Mouse (Mus musculus): ENCODE measurements around the gene Litaf.

Gene Litaf

DNA sequence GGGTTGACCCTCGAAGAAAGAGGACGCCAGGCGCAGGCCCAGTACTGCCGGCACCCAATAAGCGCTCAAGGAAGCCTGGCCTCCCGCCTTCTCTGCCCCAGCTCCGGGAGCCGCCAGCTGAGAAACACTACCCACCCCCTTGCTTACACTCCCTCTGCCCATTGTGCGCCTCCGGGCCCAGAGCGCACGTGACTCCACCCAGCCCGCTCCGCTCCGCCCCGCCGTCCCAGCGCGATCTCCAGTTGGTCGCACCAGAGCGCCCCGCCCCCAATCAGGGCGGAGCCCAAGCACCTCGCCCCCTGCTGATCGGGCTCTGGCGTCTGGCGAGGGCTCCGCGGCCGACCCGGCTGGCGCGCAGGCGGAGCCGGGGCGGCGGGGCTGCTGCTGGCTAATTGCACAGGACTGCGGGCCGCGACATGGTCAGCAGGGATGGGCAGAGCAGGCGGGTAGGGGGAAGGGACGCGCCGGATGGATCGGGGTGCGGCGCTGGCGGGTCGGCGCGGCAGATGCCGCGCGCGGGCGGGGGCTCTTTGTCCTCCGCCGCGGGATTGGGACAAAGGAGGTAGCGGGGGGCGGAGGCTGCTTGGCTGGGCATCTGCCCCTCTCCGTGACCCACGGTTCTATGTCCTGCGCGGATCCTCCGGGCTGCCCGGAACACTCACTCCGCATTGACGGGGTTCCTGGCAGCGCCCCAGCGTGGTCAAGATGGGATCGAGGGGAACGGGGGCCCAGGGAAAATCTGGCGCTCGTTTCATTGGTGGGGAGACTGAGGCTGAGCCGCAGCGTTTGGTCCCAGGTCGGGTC is at the start of gene Litaf:
Gene Litaf, minus strand, starts transcription at position 129 of the 804 bp plus-strand sequence.
- DNase-seq (ENCODE audit: low spot score): peak; percentile 83

GRCm38 (mm10) chr16:11109198-11109740 is 43.3 kb upstream of the Litaf start:
- no peak for DNase-seq (ENCODE audit: low spot score)

DNA sequence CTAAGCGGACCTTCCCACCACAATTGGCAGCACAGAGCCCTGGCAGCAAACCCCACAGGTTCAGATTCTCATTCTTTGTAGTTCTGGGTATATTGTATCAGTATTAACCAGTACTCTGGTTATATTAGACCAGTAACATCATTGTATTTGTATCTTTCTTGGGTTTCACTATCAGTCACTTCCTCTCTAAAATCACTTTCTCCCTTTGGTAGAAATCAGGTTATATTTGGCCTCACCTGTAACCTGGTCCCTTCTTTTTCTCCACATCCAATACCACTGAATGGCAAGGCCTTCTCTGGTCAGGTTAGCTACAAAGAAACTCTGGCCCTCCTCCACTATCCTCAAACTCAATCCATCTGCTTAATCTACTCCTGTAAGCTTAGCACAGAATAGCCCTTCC is 38.9 kb upstream of the Litaf start:
- no peak for DNase-seq (ENCODE audit: low spot score)

GRCm38 (mm10) chr16:11097301-11097700 is 31.3 kb upstream of the Litaf start:
- no peak for DNase-seq (ENCODE audit: low spot score)

GRCm38 (mm10) chr16:11093717-11094386 is 27.9 kb upstream of the Litaf start:
- DNase-seq (ENCODE audit: low spot score): no peak

DNA sequence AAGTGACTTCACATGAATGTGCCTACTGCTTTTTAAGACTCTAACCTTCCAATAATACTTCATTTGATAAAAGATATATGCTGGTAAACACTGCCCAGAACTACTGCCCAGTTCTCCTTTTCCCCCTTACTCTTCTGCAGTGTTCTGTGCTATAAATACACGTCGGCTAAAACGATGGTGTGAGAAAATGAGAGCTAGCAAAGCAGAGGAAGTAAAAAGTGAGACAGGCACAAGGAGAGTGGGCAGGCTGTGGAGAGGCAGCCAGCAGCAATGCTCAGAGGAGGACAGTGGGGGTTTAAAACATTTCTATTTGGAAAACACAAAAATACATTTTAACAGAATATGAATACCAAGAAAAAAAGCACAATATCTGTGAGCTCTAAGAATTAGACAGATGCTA is 26.6 kb upstream of the Litaf start:
- DNase-seq (ENCODE audit: low spot score): no peak

DNA sequence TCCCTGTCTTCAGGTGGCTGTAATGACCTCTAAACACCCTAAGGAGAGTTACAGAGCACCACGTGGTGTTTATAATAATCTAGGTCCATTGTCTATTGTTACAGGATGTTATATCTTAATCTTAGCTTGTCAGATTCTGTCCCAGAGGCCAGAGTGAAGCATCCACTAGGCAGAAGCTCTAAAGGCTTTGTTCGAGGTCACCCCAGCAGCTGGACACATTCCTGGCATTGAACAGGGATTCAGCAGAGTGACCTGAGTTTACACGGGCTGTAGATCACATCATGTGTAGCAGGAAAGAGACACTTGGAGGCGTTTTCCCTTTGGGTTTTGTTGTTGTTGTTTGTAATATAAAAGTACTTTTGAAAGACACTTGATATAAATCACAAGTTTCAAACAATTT is 26.1 kb upstream of the Litaf start:
- DNase-seq (ENCODE audit: low spot score): no peak

- DNase-seq (ENCODE audit: low spot score): no peak
Observed at GRCm38 (mm10) chr16:11090836-11091570, 25.0 kb upstream of the Litaf start.

GRCm38 (mm10) chr16:11086856-11087588 is 21.1 kb upstream of the Litaf start:
- no peak for DNase-seq (ENCODE audit: low spot score)

- DNase-seq (ENCODE audit: low spot score): no peak
Observed at GRCm38 (mm10) chr16:11086299-11086698, 20.3 kb upstream of the Litaf start.

GRCm38 (mm10) chr16:11084181-11084580 is 18.2 kb upstream of the Litaf start:
- no peak for DNase-seq (ENCODE audit: low spot score)

DNA sequence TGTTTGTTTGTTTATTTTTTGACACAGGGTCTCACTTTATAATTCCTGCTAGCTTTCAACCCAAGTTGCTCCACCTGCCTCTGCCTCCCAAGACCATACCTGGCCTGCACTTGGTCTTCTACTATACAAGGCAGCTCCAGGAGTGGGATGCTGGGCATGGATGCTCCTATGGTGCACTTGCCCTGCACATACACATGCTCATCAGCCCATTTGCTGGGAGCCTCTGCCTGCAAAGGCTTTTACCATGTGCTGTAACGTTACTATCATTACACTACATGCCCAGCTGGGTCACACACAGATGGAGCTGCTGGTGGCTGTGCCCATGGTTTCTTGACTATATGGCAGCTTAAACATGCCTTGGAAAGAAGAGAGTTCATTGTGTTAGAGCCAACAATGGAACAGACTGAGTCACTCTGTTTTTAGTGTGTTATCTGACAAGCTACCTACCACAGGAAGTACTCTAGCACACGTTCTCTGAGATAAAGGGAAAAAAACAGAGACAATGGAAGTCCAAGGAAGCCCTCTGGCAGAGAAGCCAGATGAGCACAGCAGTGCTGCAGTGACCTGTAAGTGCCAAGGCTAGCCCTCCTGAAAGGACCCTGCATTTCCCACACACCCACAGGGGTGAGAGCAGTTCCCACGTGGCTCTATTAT is 12.4 kb upstream of the Litaf start:
- DNase-seq (ENCODE audit: low spot score): no peak

DNA sequence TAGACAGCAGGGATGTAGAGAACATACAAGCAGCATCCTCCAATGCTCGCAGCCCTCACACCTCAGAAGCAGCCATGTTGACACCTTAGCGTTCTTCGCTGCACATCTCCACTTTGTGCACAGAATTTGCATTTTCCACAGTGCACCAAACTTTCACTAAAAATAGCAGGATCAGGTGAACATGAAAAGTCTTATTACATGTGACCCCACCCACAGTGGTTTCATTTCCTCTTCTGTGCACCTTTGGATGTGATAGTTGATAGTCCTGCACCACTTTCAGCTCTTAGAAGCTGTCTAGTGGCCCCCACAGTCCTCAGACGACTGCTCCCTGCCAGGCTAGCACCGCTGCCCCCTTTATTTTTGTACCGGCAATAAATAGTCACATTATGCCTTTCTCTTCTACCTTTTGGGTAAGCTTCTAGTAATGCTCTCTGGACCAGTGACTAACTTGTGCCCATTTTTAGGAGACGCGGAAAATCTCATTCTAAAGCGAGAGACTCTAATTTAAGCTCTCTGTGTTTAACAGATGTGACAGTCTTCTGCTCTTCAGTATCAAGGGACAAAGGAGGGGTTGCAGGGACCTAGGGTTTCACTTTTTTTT is 11.7 kb upstream of the Litaf start:
- no peak for DNase-seq (ENCODE audit: low spot score)

GRCm38 (mm10) chr16:11073060-11073459 is 7.1 kb upstream of the Litaf start:
- DNase-seq (ENCODE audit: low spot score): no peak

DNA sequence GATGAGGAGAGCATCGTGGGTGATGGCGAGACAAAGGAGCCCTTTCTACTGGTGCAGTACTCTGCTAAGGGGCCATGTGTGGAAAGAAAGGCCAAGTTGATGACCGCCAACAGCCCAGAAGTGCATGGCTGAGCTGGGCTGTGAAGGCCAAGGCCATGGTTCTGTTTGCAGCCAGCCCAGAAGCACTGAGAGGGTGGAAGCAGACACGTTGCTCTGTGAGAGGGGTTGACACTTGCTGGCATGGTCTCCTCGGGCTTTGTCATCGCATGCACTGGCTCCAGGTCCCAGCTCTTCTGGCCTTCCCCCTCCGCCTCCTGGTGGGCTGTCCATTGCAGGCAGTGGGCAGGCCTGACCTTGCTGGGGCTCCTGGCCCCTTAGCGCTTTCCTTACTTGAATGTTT is 6.5 kb upstream of the Litaf start:
- no peak for DNase-seq (ENCODE audit: low spot score)

- no peak for DNase-seq (ENCODE audit: low spot score)
Observed at GRCm38 (mm10) chr16:11071887-11072286, 5.9 kb upstream of the Litaf start.

- DNase-seq (ENCODE audit: low spot score): no peak
Observed at GRCm38 (mm10) chr16:11071176-11071575, 5.2 kb upstream of the Litaf start.

GRCm38 (mm10) chr16:11069710-11070420 is 3.9 kb upstream of the Litaf start:
- DNase-seq (ENCODE audit: low spot score): no peak

DNA sequence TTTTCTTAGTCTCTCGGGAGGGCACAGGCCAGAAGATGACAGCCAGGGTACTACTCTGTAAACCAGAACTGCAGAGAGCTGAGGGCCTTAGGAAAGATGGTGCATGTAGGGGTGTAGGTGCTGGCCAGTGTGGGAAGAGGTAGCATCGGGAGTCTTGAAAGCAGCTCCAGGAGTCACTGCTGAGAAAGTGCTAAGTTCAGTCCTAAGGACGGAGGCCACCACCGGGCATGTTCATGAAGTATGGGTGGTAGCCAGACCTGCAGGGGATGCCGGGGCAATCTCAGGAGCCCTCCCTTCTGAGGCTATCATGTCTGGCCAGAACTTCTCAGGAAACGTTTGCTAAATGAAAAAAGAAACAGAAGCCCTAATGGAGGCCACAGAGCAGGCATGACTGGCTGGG is 3.3 kb upstream of the Litaf start:
- DNase-seq (ENCODE audit: low spot score): no peak

DNA sequence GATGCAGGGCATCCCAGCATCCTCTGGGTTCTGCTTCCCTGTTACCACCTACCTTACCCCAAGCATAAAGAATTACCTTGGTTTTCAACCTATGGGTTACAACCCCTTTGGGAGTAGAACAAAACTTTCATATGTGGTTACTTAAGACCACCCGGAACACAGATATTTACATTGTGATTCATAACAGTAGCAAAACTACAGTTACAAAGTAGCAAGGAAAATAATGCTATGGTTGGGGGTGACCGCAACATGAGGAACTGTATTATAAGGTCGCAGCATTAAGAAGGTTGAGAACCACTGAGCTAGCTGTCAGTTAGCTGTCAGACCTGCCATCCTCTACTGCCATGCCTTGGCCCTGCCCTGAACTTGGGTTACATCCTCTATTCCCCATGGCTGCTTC is 2.7 kb upstream of the Litaf start:
- no peak for DNase-seq (ENCODE audit: low spot score)
